Mouse (Mus musculus): ENCODE measurements around the gene Gin1. TPM values are rescaled to one million over a fixed set of nuclear protein-coding genes. Genes with fewer than 3 reads are reported as not detected.
A peak's percentile ranks its signal among the peaks of the same experiment; 100 is the strongest.

The Gin1 gene
- polyA plus RNA-seq, 1 experiment from 2014 or later: 16.4 TPM

DNA sequence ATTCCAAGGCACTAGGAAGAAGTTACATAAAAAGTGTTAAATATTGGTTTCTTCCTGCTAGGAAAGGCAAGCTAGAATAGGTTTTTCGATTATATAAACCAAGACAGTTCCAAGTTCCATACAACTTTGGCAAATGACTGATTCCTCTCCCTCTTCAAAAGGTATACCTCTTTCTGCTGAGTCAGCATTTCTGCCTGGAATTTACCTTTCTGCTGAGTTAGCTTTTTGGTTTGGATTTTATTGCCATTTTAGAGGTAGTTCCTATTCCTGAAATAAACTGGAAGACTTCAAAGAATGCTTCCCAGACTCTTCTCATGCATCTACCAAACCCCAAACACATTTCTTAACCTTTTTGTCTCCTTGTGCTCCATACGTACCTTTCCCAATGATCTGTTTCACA lies 1.9 kb upstream of the Gin1 start:
- Histone ChIP-seq H3K4me1 (peaks cover 33% of the 10 kb centered on the region), H3K9me3 (no peaks in the 10 kb centered on the region), H3K27me3 (replicated peaks) (0 out of 2 replicates have a peak, but pooled peaks cover 3% of the 10 kb centered on the region), H3K27ac (no peak overlapping the region), H3K9ac (no peak overlapping the region), H3K36me3 (replicated peaks) (no peaks in the 10 kb centered on the region), H3K4me3 (peak overlapping the region; percentile 83), H3K4me2 (peak overlapping the region; percentile 63)
- ATAC-seq (replicated peaks): no peak
- 78% methylated on average over 2 of the region's 2 CpGs for WGBS

DNA sequence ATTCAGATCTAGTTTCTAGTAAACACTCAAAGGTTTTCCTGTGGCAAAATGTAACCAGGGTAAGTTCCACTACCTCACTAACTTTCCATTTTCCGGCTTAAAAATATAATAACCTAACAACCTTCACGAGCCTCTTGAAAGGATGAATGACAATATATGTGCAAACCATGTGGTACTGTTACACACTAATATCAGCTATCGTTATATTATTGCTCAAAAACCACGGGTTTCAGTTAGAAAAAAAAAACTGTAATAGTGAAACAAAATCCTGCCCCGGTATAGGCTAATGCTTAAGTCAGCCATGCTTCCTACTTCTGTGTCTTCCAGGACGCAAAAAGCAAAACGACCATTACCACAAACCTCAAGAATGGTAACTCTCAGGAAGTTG lies 1.1 kb upstream of the Gin1 start:
- H3K9ac ChIP-seq: peak overlapping the region; percentile 76
- no peak for ATAC-seq (replicated peaks)
- H3K27ac ChIP-seq: peak overlapping the region; percentile 92
- peak overlapping the region; percentile 63 for H3K4me2 ChIP-seq
- 0 out of 2 replicates have a peak, but pooled peaks cover 3% of the 10 kb centered on the region for H3K27me3 ChIP-seq (replicated peaks)
- no peaks in the 10 kb centered on the region for H3K36me3 ChIP-seq (replicated peaks)
- peak overlapping the region; percentile 83 for H3K4me3 ChIP-seq
- WGBS: 12% methylated on average over 7 of the region's 7 CpGs
- peaks cover 33% of the 10 kb centered on the region for H3K4me1 ChIP-seq
- H3K9me3 ChIP-seq: no peaks in the 10 kb centered on the region

DNA sequence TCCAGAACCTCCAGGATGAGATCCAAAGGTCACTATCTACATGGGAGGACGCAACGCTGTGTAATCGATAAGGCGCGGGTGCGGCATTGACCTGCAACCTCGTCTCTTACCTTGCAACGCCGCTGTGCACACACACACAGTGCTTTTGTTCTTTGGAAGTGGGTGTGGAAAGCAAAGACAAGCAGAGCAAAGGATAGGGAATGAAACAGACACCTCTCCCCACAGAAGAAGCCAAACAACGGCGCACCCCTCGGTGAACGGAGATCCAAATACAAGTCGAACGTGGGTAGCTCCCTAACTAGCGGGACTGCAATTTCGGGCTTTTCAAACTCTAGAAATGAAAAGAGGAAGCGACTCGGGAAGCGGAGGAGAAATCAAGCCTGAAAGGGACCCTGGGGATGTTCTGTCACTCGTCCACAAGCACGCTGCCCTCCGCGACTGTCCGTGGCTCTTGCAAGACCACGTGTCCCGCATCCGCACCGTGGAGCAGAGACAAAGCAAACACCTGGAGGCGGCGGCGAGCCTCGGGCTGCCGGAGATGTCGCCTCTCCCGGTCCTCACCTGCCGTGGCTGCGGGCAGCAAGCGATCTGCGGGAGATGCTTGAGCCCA lies 573 bp upstream of the Gin1 start:
- Histone ChIP-seq H3K9ac (peak overlapping the region; percentile 76), H3K4me3 (peak overlapping the region; percentile 83), H3K4me1 (peaks cover 33% of the 10 kb centered on the region), H3K4me2 (peak overlapping the region; percentile 63), H3K27ac (peak overlapping the region; percentile 92), H3K27me3 (replicated peaks) (0 out of 2 replicates have a peak, but pooled peaks cover 3% of the 10 kb centered on the region), H3K36me3 (replicated peaks) (no peaks in the 10 kb centered on the region), H3K9me3 (no peaks in the 10 kb centered on the region)
- ATAC-seq (replicated peaks): peak; percentile 82
- under 1% methylated on average over 40 of the region's 40 CpGs for WGBS

DNA sequence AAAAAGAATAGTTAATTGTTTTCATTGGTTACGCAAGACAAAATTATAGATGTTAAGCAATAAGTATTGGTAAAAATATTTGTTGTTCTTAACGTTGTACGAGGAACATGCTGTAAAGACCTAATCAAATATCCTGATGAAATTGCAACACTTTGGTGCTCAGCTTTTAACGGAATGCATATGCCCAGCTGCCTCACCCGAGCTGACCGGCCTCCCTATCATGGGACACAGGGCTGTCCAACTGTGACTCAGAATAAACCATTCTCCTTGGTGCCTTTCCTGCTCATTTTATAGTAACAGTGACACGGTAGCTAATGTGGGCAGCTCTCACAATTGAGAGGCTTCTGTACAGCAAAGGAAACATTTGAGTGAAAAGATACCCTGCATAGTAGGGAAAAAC lies 1.1 kb downstream of the Gin1 start:
- no peak overlapping the region; the same call in 1 of the 2 replicates for H3K4me3 ChIP-seq
- no peaks in the 10 kb centered on the region for H3K36me3 ChIP-seq (replicated peaks)
- no peak for ATAC-seq (replicated peaks)
- 0 out of 2 replicates have a peak, but pooled peaks cover 3% of the 10 kb centered on the region for H3K27me3 ChIP-seq (replicated peaks)
- no peak overlapping the region for H3K9ac ChIP-seq
- H3K4me2 ChIP-seq: peak overlapping the region; percentile 60; the same call in 1 of the 2 replicates
- 56% methylated on average over 7 of the region's 7 CpGs for WGBS
- H3K9me3 ChIP-seq: no peaks in the 10 kb centered on the region
- no peak overlapping the region for H3K27ac ChIP-seq
- H3K4me1 ChIP-seq: peaks cover 22% of the 10 kb centered on the region

DNA sequence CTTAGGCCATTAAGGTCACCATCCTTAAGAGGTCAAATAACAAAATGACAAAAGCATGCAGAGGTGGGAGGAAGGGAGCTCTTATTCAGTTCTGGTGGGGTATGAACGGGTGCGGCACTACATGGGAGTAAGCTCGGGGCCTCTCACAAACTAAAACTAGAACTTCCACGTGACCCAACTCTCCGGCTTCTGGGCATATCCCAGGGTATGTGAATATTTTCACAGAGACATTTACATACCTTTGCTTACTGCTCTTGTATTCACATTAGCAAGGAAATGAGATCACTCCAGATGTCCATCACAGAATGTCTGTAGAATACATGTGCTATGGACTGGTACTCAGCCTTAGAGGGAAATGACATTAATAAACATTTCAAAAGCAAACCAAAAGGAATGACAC lies 1.8 kb downstream of the Gin1 start:
- WGBS: 96% methylated on average over 5 of the region's 5 CpGs
- Histone ChIP-seq H3K4me1 (peaks cover 21% of the 10 kb centered on the region), H3K9ac (no peak overlapping the region), H3K4me3 (no peak overlapping the region), H3K36me3 (replicated peaks) (no peaks in the 10 kb centered on the region), H3K4me2 (no peak overlapping the region), H3K27ac (no peak overlapping the region), H3K27me3 (replicated peaks) (0 out of 2 replicates have a peak, but pooled peaks cover 3% of the 10 kb centered on the region), H3K9me3 (no peaks in the 10 kb centered on the region)
- ATAC-seq (replicated peaks): no peak

DNA sequence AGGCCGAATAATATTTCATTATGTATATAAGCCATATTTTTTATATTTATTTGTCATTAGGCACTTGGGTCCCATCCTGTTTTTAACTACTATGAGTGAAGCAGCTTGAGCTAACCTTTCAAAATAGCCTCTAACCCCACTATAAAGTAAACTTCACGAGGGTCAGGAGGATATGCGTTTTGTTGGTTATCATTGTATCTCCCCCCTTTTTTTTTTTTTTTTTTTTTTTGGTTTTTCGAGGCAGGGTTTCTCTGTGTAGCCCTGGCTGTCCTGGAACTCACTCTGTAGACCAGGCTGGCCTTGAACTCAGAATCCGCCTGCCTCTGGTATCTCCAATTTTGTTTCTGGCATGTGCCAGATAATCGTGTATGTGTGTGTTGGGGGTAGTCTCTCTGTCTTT lies 3.4 kb downstream of the Gin1 start:
- Histone ChIP-seq H3K27ac (no peak overlapping the region), H3K4me1 (peaks cover 7% of the 10 kb centered on the region), H3K9me3 (no peaks in the 10 kb centered on the region), H3K27me3 (replicated peaks) (0 out of 2 replicates have a peak, but pooled peaks cover 3% of the 10 kb centered on the region), H3K9ac (no peak overlapping the region), H3K36me3 (replicated peaks) (no peaks in the 10 kb centered on the region), H3K4me2 (no peak overlapping the region), H3K4me3 (no peak overlapping the region)
- 94% methylated on average over 6 of the region's 6 CpGs for WGBS
- no peak for ATAC-seq (replicated peaks)

DNA sequence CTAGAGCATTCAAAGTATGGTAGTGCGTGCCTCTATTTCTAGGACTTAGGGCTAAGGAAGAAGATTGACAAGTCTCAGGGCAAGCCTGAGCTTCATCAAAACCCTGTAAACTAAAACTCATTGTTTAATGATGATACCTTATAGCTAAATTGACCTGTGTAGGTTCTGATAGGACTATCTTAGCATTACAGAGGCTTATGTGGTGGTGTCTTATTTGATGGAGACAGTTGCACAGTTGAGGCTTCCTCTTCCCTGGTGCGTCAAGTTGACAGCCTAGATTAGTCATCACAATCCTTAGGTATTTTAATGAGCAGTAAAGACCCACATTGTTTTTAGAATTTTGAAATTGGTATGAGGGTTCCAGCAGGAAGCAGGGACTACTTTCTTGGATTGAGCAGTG lies 4.0 kb downstream of the Gin1 start:
- ATAC-seq (replicated peaks): no peak
- Histone ChIP-seq H3K4me1 (peaks cover 3% of the 10 kb centered on the region), H3K27me3 (replicated peaks) (0 out of 2 replicates have a peak, but pooled peaks cover 3% of the 10 kb centered on the region), H3K9me3 (no peaks in the 10 kb centered on the region), H3K4me3 (no peak overlapping the region), H3K27ac (no peak overlapping the region), H3K4me2 (no peak overlapping the region), H3K9ac (no peak overlapping the region), H3K36me3 (replicated peaks) (no peaks in the 10 kb centered on the region)
- WGBS: 93% methylated on average over 2 of the region's 2 CpGs

DNA sequence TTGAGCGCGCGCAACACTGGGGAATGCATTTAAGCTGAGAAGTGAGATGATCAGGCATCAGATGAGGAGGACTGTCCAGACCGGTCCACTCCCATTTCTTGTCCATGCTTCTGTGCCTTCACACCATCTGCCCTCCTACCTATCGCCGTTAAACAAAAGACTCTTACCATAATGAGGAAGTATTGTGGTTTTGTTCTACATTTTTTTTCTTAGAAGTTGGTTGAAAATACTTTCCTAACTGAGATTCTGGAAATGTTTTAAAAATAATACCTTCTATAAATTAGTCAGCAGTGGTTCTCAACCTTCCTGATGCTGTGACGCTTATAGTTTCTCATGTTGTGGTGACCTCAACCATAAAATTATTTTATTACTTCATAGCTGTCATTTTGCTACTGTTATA lies 11.7 kb downstream of the Gin1 start:
- no peak overlapping the region for H3K4me3 ChIP-seq
- no peak overlapping the region for H3K4me2 ChIP-seq
- ATAC-seq (replicated peaks): no peak
- no peaks in the 10 kb centered on the region for H3K4me1 ChIP-seq
- H3K36me3 ChIP-seq (replicated peaks): no peaks in the 10 kb centered on the region
- no peak overlapping the region for H3K9ac ChIP-seq
- no peak overlapping the region for H3K27ac ChIP-seq
- H3K27me3 ChIP-seq (replicated peaks): no peaks in the 10 kb centered on the region
- 96% methylated on average over 7 of the region's 7 CpGs for WGBS
- H3K9me3 ChIP-seq: no peaks in the 10 kb centered on the region

DNA sequence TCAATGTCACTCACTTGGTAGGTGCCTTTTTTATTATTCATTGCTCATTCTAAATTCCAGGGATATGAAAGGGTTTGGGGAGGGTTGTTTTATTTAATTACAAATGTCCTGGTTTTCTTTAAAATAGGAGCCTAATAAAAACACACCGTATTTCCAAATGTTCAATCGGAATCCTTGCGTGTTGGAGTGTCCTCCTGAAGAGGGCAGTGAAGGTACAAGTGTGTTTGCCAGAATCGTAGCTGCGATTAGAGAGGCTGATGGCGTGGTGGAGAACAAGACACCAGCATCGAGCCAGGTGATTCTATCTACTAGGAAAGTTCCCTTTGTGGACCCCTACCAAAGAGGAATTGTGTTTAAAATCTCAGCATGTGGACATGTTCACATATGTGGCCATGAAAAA lies 15.0 kb downstream of the Gin1 start:
- H3K9ac ChIP-seq: no peak overlapping the region
- no peak overlapping the region for H3K4me2 ChIP-seq
- no peaks in the 10 kb centered on the region for H3K27me3 ChIP-seq (replicated peaks)
- no peak overlapping the region for H3K27ac ChIP-seq
- no peak overlapping the region for H3K4me3 ChIP-seq
- 75% methylated on average over 7 of the region's 7 CpGs for WGBS
- H3K9me3 ChIP-seq: no peaks in the 10 kb centered on the region
- H3K4me1 ChIP-seq: no peaks in the 10 kb centered on the region
- no peak for ATAC-seq (replicated peaks)
- no peaks in the 10 kb centered on the region for H3K36me3 ChIP-seq (replicated peaks)

DNA sequence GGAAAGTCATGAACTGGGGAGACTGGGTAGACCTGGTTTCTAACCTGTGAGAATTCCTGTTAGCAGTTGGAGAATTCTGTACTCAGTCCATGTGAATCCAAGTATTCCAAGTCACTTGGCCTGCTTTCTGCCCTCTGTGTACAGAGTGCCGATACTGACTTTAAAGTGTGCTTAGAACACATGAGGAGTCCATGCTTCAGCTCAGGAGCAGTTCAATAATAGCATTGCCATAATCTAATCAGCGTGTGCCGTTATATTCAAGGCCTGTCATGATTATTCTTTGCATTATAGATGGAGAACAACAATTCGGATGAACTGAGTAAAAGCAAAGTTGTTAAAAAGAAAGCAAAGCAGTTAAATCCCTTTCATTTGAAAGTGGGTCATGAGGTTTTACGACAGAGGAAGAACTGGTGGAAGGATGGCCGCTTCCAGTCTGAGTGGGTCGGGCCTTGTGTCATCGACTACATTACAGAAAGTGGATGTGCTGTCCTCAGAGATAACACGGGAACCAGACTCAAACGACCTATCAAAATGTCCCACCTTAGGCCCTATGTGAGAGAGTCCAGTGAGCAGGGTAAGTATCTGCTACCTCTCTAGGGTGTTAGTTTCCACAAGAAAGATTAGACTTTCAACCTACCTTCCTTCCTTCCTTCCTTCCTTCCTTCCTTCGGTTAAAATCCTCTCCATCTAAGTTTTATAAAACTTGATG lies 15.9 kb downstream of the Gin1 start:
- 93% methylated on average over 11 of the region's 11 CpGs for WGBS
- no peak overlapping the region for H3K9ac ChIP-seq
- H3K36me3 ChIP-seq (replicated peaks): no peaks in the 10 kb centered on the region
- no peak for ATAC-seq (replicated peaks)
- no peaks in the 10 kb centered on the region for H3K27me3 ChIP-seq (replicated peaks)
- H3K4me2 ChIP-seq: no peak overlapping the region
- H3K4me3 ChIP-seq: no peak overlapping the region
- H3K4me1 ChIP-seq: no peaks in the 10 kb centered on the region
- H3K9me3 ChIP-seq: no peaks in the 10 kb centered on the region
- no peak overlapping the region for H3K27ac ChIP-seq

DNA sequence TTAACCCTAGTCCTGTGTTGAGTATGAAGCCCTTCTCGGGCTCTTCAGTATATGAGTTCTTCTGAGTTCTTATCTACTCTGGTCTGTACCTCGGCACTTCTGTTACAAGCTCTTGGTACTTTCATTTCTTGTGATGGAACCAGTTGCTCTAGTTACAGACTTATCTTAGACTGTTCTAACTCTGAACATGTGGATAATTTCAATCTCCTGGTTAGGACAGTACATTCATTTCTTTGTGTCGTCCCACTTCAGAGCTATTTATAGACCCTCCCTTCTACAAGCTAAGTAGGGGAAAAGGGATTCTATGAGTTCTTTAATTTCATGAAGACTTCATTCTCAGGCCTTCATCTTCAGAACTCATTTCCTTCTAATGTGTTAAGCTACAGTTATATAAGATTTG lies 17.7 kb downstream of the Gin1 start:
- Histone ChIP-seq H3K9me3 (no peaks in the 10 kb centered on the region), H3K4me1 (no peaks in the 10 kb centered on the region), H3K4me3 (no peak overlapping the region), H3K36me3 (replicated peaks) (no peaks in the 10 kb centered on the region), H3K27ac (no peak overlapping the region), H3K4me2 (no peak overlapping the region), H3K27me3 (replicated peaks) (no peaks in the 10 kb centered on the region), H3K9ac (no peak overlapping the region)
- 94% methylated on average over 3 of the region's 3 CpGs for WGBS
- ATAC-seq (replicated peaks): no peak

DNA sequence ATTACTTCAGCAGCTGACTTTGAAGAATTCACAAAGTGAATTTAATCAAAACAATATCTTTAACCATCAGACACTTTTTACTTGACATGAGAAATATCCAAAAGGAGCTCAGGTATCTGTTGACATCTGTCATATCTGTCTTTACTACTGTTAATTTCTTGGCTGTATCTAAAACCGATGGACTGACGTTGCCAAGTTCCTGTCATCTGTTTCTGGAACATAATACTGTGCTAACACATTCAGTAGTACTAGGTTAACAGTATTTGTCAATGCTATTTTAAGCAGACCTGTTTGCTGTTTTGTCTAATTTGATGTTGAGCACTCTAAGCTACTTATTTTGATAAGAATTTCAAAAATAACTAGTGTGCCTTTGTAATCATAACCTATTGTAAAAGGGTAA lies 18.5 kb downstream of the Gin1 start:
- Histone ChIP-seq H3K9me3 (no peaks in the 10 kb centered on the region), H3K27ac (no peak overlapping the region), H3K4me1 (no peaks in the 10 kb centered on the region), H3K4me3 (no peak overlapping the region), H3K4me2 (no peak overlapping the region), H3K9ac (no peak overlapping the region), H3K27me3 (replicated peaks) (no peaks in the 10 kb centered on the region), H3K36me3 (replicated peaks) (no peaks in the 10 kb centered on the region)
- ATAC-seq (replicated peaks): no peak
- WGBS: 92% methylated on average over 2 of the region's 2 CpGs

DNA sequence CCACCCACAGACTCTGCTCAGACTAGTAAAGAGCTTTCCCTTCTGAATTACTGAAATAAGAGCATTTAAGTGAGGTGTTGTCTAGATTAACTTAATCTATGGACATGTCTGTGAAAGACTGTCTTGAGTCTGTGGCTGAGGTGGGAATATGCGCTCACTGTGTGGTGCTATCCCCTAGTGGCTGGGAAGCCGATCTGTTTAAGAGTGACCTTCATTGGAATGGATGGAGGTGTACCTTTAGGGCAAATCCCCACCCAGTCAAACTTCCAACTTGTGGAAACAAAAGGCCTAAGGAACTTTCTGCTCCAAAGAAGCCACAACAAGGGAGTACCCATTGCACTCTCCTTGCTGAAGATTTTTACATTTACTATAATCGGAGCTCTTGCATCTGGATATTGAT lies 24.1 kb downstream of the Gin1 start:
- Histone ChIP-seq H3K9ac (no peak overlapping the region), H3K9me3 (no peaks in the 10 kb centered on the region), H3K27ac (no peak overlapping the region), H3K4me2 (no peak overlapping the region), H3K27me3 (replicated peaks) (no peaks in the 10 kb centered on the region), H3K4me1 (no peaks in the 10 kb centered on the region), H3K36me3 (replicated peaks) (no peaks in the 10 kb centered on the region), H3K4me3 (no peak overlapping the region)
- no peak for ATAC-seq (replicated peaks)
- 90% methylated on average over 3 of the region's 3 CpGs for WGBS
